Mouse (Mus musculus) forebrain, embryonic 11.5 days (tissue): ENCODE data around the gene Slc25a22. TPM values are rescaled to one million over a fixed set of nuclear protein-coding genes. Genes with fewer than 3 reads are reported as not detected.
A peak's percentile ranks its signal among the peaks of the same experiment; 100 is the strongest.

ENCODE experiments used
- ATAC-seq: fragments of 200-750 bp; cut with Nextera tagmentation; replicated peaks from 2 replicates; pipeline ENCODE4 v1.8.0; 2017; ENCODE audit warnings: moderate TSS enrichment; ENCODE audit not compliant: low FRiP score
- DNase-seq: peaks from one replicate; pipeline ENCODE4 v3.0.0-alpha.2; 2017; ENCODE audit warnings: low spot score
- H3K27ac ChIP-seq: fragments of 300-500 bp; sonication (generic); 2 replicates; pipeline ENCODE4 v1.5.1; 2014; ENCODE audit warnings: low read depth, low read length
- H3K27me3 ChIP-seq: fragments of 300-500 bp; sonication (generic); 2 replicates; pipeline ENCODE4 v1.6.1; 2014; ENCODE audit warnings: mild to moderate bottlenecking, low read length, mixed read lengths; ENCODE audit not compliant: control insufficient read depth, insufficient read depth
- H3K36me3 ChIP-seq: fragments of 300-500 bp; sonication (generic); 2 replicates; pipeline ENCODE4 v1.6.1; 2014; ENCODE audit warnings: mild to moderate bottlenecking, low read length, moderate library complexity, mixed read lengths; ENCODE audit not compliant: control insufficient read depth, insufficient read depth
- H3K4me1 ChIP-seq: fragments of 300-500 bp; sonication (generic); replicated peaks from 2 replicates; pipeline ENCODE4 v1.6.1; 2014; ENCODE audit warnings: low read length, mixed read lengths; ENCODE audit not compliant: control insufficient read depth, insufficient read depth
- H3K4me2 ChIP-seq: fragments of 300-500 bp; sonication (generic); 2 replicates; pipeline ENCODE4 v1.6.1; 2014; ENCODE audit warnings: low read depth, mild to moderate bottlenecking, low read length, moderate library complexity, mixed read lengths; ENCODE audit not compliant: severe bottlenecking
- H3K4me3 ChIP-seq: fragments of 300-500 bp; sonication (generic); 2 replicates; pipeline ENCODE4 v1.5.1; 2014; ENCODE audit warnings: low read depth, low read length
- H3K9ac ChIP-seq: fragments of 300-500 bp; sonication (generic); 2 replicates; pipeline ENCODE4 v1.6.1; 2014; ENCODE audit warnings: low read length
- H3K9me3 ChIP-seq: fragments of 300-500 bp; sonication (generic); 2 replicates; pipeline ENCODE4 v1.6.1; 2016; ENCODE audit warnings: low read length, mixed read lengths; ENCODE audit not compliant: control insufficient read depth
- WGBS: fragments of 180-500 bp; shearing (Covaris S2); extraction: QIAGEN DNeasy Blood & Tissue Kit; methylation state at CpG from one replicate; pipeline ENCODE4 v1.1.7; 2014; 5-methylcytosine and 5-hydroxymethylcytosine counted together
- polyA plus RNA-seq: library from polyadenylated mRNA; unstranded; fragments of >200 nt; fragmentation: Nextera tagmentation; extraction: Ambion mirVana; gene quantifications from 2 replicates; pipeline ENCODE4 v1.2.1, GENCODE M21; 2014

The Slc25a22 gene
- polyA plus RNA-seq, 1 experiment from 2014 or later = 46.0 TPM

DNA sequence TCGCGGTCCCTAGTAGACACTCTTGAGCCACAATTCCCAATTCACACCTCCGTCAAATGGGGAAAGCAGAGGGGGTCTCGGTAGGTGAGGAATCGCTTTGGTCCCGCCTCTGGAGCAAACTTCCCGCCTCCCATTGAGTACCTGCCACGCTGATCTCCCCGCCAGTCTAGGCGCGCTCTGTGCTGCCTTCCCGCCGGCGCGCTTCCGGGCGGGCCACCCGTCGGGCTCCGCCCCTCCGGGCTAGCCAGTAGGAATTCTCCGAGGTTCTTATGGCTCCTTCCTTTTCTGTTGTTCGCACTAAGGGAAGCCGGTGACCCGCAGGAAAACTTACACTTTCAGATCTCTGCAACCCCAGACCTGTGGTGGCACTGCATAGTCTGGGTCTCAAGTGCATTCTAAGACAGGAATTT lies 6.1 kb upstream of the Slc25a22 start, which contains the start of gene Pidd1:
Pidd1 (minus strand) TSS at position 198 of the 410 bp plus-strand sequence.
- Histone ChIP-seq H3K9ac (peak within 1 kb of the TSS; percentile 71), H3K4me2 (peak within 1 kb of the TSS; percentile 80), H3K4me1 (peaks cover 15% of the 10 kb centered on the region), H3K4me3 (peak within 1 kb of the TSS; percentile 40), H3K9me3 (no peaks in the 10 kb centered on the region), H3K27me3 (no peaks in the 10 kb centered on the region; the same call in 1 of the 2 replicates), H3K27ac (peak within 1 kb of the TSS; percentile 37; the same call in 1 of the 2 replicates), H3K36me3 (no peaks in the 10 kb centered on the region; the same call in 1 of the 2 replicates)
- under 1% methylated on average over 25 of the region's 25 CpGs for WGBS
- DNase-seq (peak; percentile 87), ATAC-seq (peak; percentile 44)

DNA sequence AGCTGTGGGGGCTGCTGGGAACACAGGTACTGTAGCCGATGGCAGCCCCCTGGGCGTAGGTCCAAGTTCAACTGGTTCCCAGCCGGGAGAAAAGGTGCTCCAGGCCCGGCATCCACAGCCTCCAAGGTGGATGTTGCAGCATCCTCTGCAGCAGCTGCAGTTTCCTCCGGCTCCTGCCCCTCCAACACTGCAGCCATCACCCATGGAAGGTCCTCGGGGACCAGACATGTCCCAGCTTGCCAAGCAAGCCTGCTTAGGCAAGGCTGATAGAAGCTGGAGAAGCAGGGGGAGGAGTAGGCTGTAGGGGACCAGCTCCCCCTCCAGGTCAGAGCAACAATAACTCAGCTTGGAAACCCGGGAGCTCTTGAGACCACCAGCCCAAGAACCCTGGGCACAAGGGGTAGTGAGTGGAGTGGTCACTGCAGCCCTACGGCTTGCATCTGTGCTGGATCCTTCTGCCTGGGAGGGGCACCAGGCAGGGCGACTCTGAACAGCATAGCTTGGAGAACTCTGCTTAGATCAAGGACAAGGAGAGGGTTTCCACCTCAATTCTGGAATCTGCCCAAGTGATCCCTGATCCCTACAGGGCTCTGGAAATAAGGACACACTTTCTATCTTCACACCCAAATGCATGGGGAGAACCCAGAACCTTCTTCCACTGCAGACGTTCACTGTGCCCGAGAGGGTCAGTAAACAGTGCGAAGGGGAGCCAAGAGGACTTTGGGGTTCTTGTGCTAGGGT lies 5.6 kb upstream of the Slc25a22 start:
- Histone ChIP-seq H3K4me1 (peaks cover 13% of the 10 kb centered on the region), H3K27me3 (no peaks in the 10 kb centered on the region; the same call in 1 of the 2 replicates), H3K9ac (peak overlapping the region; percentile 71), H3K9me3 (no peaks in the 10 kb centered on the region), H3K4me2 (peak overlapping the region; percentile 80), H3K36me3 (peaks cover 2% of the 10 kb centered on the region; the same call in 1 of the 2 replicates), H3K4me3 (peak overlapping the region; percentile 40), H3K27ac (peak overlapping the region; percentile 37; the same call in 1 of the 2 replicates)
- 36% methylated on average over 12 of the region's 12 CpGs for WGBS
- ATAC-seq (0 out of 2 replicates have a peak, but pooled peaks have one; percentile 3), DNase-seq (peak; percentile 72)

DNA sequence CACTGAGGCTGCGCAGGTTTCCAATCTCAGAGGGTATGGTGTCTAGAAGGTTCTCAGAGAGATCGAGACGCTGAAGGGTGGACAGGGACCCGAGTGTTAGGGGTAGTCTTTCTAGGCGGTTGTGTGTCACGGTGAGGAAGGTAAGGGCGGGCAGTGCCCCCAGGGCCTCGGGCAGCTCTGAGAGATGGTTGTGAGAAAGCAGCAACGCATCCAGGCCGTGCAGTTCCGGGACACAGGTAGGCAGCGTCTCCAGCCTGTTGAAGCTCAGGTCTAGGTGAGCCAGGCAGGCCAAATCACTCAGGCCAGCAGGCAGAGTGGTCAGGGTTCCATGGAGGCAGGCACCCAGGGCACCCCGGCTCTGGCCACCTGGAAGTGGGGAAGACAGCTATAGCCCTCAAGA lies 4.5 kb upstream of the Slc25a22 start:
- H3K9me3 ChIP-seq = no peaks in the 10 kb centered on the region
- H3K4me2 ChIP-seq = peak overlapping the region; percentile 80
- no peak overlapping the region for H3K27ac ChIP-seq
- H3K4me3 ChIP-seq = peak overlapping the region; percentile 40
- peak overlapping the region; percentile 71 for H3K9ac ChIP-seq
- H3K36me3 ChIP-seq = peaks cover 2% of the 10 kb centered on the region; the same call in 1 of the 2 replicates
- ATAC-seq = no peak
- DNase-seq = no peak
- no peaks in the 10 kb centered on the region; the same call in 1 of the 2 replicates for H3K27me3 ChIP-seq
- 93% methylated on average over 13 of the region's 13 CpGs for WGBS
- peaks cover 15% of the 10 kb centered on the region for H3K4me1 ChIP-seq

DNA sequence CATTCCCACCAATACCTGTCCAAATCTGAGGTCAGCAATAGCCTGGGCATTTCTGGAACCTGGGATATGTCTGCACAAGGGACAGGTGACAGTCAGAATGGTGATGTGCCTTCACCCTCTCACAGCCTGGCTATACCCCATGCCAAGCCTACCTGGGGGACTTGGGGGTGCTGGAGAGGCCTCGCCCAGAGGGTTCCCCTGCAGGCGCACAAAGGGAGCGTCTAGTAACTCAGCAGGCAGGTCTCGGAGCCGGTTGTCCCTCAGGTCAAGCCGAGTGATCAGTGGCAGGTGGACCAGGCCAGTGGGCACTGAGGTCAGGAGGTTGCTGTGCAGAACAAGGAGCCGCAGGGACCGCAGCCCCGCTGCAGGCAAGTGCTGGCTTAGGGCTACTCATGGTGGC lies 3.8 kb upstream of the Slc25a22 start:
- no peaks in the 10 kb centered on the region for H3K9me3 ChIP-seq
- H3K36me3 ChIP-seq = peaks cover 2% of the 10 kb centered on the region; the same call in 1 of the 2 replicates
- 96% methylated on average over 9 of the region's 9 CpGs for WGBS
- ATAC-seq = no peak
- H3K27me3 ChIP-seq = no peaks in the 10 kb centered on the region; the same call in 1 of the 2 replicates
- peak; percentile 51 for DNase-seq
- H3K4me1 ChIP-seq = peaks cover 21% of the 10 kb centered on the region
- H3K4me3 ChIP-seq = no peak overlapping the region
- H3K27ac ChIP-seq = no peak overlapping the region
- no peak overlapping the region; the same call in 1 of the 2 replicates for H3K9ac ChIP-seq
- H3K4me2 ChIP-seq = no peak overlapping the region

DNA sequence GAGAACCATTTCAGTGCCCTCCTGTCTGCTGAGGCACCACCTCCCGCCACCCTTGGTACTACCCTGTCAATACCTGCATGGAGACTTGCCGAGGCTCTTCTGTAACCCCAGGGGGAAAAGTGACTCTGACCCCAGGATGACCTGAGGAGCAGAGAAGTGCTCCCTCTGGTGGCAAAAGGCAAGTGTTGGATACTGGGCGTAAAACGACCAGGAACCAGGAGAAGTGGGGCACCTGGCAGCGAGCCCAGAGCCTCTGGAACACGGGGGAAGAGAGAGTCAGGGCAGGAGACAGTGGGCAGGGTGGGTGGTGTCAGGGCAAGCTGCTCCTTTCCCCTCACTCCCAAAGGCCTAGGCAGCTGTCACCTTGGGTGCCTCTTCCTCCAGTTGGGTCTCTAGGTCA lies 2.9 kb upstream of the Slc25a22 start:
- Histone ChIP-seq H3K9ac (no peak overlapping the region), H3K27ac (no peak overlapping the region), H3K9me3 (no peaks in the 10 kb centered on the region), H3K27me3 (no peaks in the 10 kb centered on the region; the same call in 1 of the 2 replicates), H3K4me3 (no peak overlapping the region), H3K4me1 (peaks cover 23% of the 10 kb centered on the region), H3K4me2 (no peak overlapping the region), H3K36me3 (peaks cover 2% of the 10 kb centered on the region; the same call in 1 of the 2 replicates)
- WGBS = 42% methylated on average over 6 of the region's 6 CpGs
- ATAC-seq = no peak
- DNase-seq = no peak

DNA sequence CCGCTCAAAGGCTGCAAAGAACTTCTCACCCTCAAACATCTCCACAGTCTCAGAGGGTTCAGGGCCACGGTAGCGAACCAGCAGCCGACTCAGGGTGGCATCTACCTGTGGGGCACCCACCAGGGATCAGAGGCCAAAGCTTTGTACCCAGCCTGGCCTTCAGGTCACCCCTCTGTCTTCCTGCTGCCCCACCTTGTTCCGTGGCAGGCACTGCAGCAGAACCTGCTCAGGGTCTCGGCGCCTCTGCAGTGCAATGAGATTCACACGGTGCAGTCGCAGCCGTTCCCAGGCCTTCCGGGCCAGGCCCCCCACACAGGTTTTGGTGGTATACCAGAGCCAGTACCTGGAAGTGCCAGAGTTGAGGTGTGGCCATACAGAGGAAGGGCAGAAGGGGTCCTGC lies 2.1 kb upstream of the Slc25a22 start:
- no peak overlapping the region for H3K9ac ChIP-seq
- H3K27ac ChIP-seq = no peak overlapping the region
- H3K9me3 ChIP-seq = no peaks in the 10 kb centered on the region
- ATAC-seq (no peak), DNase-seq (no peak)
- WGBS = 97% methylated on average over 11 of the region's 11 CpGs
- H3K4me3 ChIP-seq = no peak overlapping the region
- peaks cover 29% of the 10 kb centered on the region for H3K4me1 ChIP-seq
- H3K36me3 ChIP-seq = peaks cover 2% of the 10 kb centered on the region; the same call in 1 of the 2 replicates
- no peaks in the 10 kb centered on the region; the same call in 1 of the 2 replicates for H3K27me3 ChIP-seq
- no peak overlapping the region for H3K4me2 ChIP-seq

DNA sequence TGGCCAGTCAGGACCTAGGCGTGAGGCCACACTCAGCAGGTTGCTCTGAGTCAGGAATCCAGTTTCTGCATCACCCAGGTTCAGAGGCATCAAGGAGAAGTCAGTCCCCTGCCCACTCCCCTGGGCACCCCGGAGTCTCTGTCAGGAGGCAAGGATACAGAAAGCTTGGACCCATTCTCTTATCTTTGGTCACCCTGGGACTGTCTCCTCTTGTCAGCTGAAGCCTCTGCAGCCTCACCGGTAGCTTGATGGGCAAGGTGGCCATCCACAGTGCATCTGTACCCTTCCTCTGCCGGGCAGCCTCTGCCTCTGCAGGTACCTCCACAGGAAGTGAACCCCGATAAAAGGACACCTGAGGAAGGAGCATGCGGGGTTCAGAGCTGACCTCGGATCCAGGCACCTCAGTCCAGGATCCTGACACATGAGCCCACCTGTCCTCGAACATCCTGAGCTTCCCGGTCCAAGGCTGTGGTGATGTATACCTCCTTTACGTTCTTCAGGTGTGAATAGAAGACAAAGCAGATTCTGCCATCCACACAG lies 1.5 kb upstream of the Slc25a22 start:
- Histone ChIP-seq H3K27me3 (no peaks in the 10 kb centered on the region; the same call in 1 of the 2 replicates), H3K4me2 (no peak overlapping the region), H3K4me1 (peaks cover 35% of the 10 kb centered on the region), H3K27ac (no peak overlapping the region), H3K9me3 (no peaks in the 10 kb centered on the region), H3K36me3 (peaks cover 2% of the 10 kb centered on the region; the same call in 1 of the 2 replicates), H3K9ac (no peak overlapping the region), H3K4me3 (no peak overlapping the region)
- DNase-seq = no peak
- WGBS = 95% methylated on average over 10 of the region's 10 CpGs
- no peak for ATAC-seq

DNA sequence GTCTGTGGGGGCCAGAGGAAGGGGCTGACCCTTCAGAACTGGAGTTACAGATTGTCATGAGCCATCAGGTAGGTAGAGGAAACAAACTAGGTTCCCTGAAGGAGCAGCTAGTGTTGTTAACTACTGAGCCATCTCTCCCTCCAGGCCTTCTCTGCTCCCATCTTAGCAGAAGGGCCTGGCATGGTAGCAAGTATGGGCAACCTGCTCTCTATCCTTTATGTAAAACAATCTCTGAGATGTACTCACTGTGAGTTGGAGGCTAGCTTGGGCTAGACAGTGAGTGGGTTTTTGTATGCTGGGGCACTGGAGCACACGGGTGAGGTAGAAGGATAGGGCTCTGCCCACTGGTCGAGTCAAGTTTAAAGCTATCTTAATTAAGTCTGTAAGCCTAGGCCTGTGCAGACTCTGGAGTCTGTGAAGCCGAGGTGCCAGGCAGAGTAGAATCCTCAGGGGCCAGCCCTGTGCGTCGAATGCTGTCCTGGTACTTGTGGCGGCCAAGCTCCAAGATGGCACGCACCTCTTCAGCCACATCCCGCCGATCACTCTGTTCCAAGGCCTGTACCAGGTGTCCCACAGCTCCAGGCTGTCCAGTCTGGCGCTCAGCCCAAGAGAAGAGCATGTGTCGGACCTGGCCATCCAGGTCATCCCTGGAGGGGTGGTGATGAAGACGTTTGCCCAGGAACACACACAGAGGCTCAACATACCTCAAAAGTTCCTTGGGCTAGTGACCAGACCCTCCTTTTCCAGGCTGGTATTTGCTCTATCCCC lies 693 bp upstream of the Slc25a22 start:
- Histone ChIP-seq H3K27me3 (no peaks in the 10 kb centered on the region; the same call in 1 of the 2 replicates), H3K4me3 (no peak overlapping the region), H3K4me2 (no peak overlapping the region), H3K4me1 (peaks cover 33% of the 10 kb centered on the region), H3K27ac (no peak overlapping the region), H3K9me3 (no peaks in the 10 kb centered on the region), H3K36me3 (peaks cover 2% of the 10 kb centered on the region; the same call in 1 of the 2 replicates), H3K9ac (no peak overlapping the region; the same call in 1 of the 2 replicates)
- DNase-seq (no peak), ATAC-seq (no peak)
- 89% methylated on average over 12 of the region's 12 CpGs for WGBS
